Mouse (Mus musculus): Measurements from ENCODE around the gene Cyp3a13.
"Not testable (repeated sequence)": the region's sequence is repeated elsewhere in the genome, so short reads cannot be mapped to it uniquely, and the experiment has no call there.

Cyp3a13 gene

DNA sequence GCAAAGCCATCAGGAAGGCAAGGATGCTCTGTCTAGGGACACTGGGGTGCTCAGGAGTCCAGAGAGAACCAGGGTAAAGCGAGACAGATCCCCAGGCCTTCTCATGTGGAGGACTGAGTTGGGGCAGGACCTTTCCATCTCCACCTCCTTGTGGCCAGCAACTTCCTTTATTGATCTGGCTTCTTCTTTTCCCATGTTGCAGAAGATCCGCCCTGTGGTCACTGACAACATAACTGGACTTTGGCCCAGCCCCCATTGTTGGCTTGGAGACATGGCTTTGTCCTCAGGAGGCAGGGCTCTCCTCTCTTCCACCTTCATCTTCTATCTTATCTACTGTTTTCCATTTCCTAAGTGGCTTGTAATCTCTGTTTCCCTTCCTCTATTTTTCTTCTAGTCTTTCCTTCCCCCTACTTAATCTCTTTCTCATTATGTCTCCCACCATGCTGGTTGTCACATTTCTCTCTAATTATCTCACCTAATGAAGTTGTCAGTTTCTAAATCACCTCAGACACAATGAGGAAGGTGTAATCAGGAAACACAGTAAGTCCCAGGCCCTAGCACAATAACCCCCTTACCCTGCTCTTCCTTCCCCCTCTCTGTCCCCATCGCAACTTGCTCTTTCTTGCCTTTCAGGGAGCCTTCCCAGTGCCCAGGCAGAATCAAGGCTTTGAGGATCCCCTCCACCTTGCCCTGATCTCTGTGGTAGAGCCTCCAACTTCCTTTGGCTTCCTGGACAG, 49.6 kb downstream of the Cyp3a13 start, which contains the start of gene Pilrb2:
Gene Pilrb2, minus strand, starts transcription at position 172 of the 737 bp plus-strand sequence.
- not testable (repeated sequence) for DNase-seq (ENCODE audit: low spot score)

DNA sequence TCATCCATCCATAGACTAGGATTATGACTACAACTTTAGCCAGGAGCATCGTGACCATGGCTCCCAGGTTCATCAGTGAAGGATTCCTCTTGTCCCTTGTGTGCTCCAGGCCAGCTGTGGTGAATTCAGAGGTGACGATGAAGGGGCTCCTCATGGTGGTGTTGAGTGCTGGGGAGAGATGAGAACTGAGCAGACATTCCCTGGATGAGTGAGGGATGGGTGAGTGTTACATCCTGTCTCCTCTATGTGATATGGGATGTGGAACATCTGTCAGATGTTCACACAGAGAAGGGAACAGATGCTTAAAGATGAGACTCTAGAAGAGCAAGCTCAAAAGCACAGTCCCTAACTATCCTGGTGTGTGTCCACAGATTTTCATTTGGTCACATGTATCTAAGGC, 52.8 kb downstream of the Cyp3a13 start:
- DNase-seq (ENCODE audit: low spot score), result not testable (repeated sequence)

DNA sequence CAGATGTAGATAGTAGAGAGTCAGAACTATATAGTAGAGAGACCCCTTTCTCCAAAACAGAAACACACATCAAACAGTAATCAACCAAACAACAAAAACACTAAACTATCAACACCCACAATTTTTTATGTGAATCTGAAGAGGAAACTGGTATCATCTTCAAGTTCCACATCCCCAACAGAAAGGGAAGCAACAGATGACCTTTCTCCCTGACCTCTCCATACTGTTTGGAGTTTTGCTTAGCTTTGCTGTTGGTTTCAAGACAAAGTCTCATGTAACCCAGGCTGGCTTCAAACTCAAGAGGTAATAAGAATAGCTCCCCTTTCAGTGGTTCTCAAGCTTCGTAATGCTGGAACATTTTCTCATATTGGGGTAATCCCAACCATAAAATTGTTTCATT, 57.4 kb downstream of the Cyp3a13 start:
- DNase-seq (ENCODE audit: low spot score), result not testable (repeated sequence)

DNA sequence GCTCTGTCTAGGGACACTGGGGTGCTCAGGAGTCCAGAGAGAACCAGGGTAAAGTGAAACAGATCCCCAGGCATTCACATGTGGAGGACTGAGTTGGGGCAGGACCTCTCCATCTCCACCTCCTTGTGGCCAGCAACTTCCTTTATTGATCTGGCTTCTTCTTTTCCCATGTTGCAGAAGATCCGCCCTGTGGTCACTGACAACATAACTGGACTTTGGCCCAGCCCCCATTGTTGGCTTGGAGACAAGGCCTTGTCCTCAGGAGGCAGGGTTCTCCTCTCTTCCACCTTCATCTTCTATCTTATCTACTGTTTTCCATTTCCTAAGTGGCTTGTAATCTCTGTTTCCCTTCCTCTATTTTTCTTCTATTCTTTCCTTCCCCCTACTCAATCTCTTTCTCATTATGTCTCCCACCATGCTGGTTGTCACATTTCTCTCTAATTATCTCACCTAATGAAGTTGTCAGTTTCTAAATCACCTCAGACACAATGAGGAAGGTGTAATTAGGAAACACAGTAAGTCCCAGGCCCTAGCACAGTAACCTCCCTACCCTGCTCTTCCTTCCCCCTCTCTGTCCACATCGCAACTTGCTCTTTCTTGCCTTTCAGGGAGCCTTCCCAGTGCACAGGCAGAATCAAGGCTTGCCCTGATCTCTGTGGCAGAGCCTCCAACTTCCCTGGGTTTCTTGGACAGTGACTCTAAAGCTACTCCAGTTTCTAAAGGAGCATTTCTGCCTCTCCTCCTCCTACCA, 63.3 kb downstream of the Cyp3a13 start, which contains the start of gene Pilrb1:
Gene Pilrb1, minus strand, starts transcription at position 147 of the 751 bp plus-strand sequence.
- DNase-seq (ENCODE audit: low spot score), result not testable (repeated sequence)

DNA sequence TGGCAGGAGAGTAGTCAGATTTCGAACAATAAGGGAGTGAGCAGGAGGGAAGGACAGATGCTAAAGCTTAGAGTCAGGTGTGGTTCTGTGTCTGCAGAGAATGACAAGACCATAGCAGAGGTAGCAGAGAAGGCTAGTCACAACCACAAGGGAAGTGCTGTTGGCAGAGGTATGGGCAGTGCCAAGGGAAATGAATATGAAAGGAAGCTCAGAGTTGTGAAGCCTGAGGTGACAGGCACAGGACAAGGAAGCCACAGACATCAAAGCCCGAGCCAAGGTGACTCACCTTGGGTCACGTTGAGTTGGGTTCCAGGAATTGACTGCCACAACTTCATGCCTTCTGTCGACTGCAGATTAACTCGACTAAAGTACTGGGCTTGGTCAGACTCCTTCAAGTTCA, 64.5 kb downstream of the Cyp3a13 start:
- not testable (repeated sequence) for DNase-seq (ENCODE audit: low spot score)

DNA sequence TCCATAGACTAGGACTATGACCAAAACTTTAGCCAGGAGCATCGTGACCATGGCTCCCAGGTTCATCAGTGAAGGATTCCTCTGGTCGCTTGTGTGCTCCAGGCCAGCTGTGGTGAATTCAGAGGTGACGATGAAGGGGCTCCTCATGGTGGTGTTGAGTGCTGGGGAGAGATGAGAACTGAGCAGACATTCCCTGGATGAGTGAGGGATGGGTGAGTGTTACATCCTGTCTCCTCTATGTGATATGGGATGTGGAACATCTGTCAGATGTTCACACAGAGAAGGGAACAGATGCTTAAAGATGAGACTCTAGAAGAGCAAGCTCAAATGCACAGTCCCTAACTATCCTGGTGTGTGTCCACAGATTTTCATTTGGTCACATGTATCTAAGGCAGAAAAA, 66.5 kb downstream of the Cyp3a13 start:
- not testable (repeated sequence) for DNase-seq (ENCODE audit: low spot score)

DNA sequence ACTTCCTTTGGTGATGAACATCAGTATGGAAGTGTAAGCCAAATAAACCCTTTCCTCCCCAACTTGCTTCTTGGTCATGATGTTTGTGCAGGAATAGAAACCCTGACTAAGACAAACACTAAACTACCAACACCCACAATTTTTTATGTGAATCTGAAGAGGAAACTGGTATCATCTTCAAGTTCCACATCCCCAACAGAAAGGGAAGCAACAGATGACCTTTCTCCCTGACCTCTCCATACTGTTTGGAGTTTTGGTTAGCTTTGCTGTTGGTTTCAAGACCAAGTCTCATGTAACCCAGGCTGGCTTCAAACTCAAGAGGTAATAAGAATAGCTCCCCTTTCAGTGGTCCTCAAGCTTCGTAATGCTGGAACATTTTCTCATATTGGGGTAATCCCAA, 71.1 kb downstream of the Cyp3a13 start:
- DNase-seq (ENCODE audit: low spot score), result not testable (repeated sequence)
